Mouse (Mus musculus) cerebellum, postnatal 4 days (tissue): ENCODE data around the gene Tiprl.

ENCODE experiments used
- DNase-seq, 2 experiments: peaks; one replicate each; pipeline ENCODE4 v3.0.0; 2022; ENCODE audit warnings: low spot score in 2 of 2, mixed read lengths in 1 of 2

The Tiprl gene

DNA sequence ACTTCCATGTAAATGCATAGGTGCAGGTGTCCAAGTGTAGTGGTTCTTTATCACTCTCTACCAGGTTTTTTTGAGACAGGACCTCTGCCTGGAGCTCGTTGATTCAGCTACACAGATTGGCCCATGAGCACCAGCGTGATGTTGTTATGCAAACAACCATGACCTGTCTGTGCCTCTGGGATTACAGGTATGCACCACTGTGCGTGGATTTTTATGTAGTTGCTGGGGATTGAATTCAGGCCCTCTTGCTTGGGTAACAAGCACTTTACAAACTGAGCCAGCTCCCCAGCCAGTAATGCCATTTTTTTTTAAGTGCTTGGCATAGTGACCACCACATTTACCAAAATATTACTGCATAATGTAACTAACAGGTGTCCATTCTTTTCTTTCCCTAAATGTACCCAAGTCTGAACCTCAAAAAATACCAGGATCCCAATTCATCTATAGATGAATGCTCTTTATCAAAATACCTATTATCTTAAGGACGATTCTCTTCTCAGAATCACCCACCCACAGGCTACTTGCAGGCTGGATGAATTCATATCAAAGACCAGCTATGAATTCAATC is 35.3 kb downstream of the Tiprl start:
- no peak for DNase-seq

DNA sequence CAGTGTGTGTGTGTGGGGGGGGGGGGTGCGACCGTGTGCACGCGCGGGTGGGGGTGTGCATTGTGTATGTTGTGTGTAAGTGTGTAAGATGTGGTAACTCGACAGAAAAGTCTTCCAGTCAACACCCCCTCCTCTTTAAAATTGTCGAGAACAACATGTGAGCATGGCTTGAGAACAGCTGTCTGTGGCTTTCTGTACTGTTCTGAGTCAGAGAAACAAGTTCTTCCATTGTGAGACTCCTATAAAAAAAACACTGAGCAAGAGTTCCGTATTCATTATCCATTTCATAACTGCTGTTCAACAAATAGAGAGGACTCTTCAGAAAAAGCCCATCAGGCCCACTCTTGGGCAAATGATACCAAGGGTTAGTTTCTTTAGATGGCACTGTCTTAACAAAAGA is 36.0 kb downstream of the Tiprl start:
- no peak for DNase-seq

DNA sequence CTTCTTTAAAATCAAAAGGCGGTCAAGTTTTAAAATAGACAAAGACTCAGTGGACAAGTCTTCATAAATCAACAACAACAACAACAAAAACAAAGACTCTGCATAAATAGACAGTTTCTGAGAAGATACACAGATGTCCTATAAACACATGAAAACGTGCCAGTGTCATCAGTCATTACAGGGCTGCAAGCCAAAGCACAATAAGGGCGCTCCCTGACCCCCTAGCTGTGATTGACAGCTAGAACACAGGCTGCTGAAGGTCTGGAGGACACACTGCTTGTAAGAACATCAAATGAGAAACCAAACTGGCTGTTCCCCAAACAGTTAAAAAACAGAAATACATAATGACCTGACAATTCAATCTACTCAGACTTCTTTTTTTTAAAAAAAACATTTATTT is 37.2 kb downstream of the Tiprl start:
- DNase-seq: no peak

DNA sequence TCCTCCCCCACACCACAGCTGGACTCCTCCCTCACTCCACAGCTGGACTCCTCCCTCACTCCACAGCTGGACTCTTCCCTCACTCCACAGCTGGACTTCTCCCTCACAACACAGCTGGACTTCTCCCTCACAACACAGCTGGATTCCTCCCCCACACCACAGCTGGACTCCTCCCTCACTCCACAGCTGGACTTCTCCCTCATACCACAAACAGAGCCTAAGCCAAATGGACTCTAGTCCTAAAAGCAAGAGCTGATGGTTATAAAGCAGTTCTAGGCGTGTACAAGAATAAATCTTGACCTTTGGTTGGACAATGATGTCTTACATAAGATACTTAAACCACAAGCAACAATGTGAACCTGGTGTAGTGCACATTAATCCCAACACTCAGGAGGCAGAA is 37.8 kb downstream of the Tiprl start:
- DNase-seq: no peak

DNA sequence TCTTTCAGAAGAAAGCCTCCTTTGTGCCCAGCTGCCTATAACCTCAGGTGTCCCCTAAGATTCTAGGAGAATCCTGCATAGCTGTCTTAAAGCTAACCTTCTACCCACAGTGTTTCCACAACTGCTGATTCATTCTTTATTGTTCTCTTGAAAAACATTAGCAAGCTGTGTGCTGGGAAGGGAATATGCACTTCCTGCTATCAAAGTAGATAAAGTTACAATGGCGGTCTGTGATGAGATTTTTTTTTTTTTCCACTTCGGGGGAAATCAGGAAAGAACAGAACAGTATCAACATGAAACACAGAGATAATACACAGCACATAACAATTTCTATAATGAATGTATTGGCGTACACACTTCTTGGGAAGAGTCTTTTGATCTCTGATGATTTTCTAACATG is 38.9 kb downstream of the Tiprl start:
- DNase-seq: no peak

DNA sequence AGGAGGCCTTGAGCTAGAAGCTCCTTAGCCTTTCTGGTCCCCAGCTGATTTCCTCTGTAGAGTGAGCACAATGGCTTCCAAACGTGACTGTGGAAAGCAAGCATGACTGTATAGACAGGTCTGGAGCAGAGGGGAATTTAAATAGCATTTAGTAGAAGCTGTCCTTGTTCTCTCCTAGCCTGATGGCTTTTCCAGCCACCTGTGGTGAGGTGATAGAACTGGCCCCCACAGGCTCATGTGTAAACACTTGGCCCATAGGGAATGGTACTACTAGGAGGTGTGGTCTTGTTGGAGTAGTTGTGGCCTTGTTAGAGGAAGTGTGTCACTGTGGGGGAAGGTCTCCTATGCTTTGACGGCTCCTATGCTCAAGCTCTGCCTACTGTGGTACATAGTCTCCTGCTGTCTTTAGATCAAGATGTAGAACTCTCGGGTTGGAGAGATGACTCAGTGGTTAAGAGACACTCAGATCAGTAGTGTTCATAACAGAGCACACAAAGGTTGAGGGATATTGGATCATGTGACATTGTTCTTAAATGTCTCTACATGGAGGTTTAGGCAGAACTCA is 41.3 kb downstream of the Tiprl start:
- no peak for DNase-seq

DNA sequence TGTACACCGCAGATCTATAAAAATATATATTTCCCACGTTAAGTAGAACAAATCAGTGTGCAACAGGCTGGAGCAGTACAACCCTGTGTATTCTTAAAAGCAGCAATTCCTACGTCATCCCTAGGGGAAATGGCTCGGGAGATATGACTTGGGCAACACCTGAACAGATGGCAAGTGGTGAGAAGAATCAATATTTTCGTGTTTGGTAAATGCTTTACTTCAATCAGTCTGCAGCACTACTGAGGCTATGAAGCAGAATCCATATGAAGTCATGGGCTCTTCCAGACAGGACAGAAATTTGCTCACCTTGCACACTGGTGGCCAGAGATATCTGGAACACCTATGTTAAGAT is 42.2 kb downstream of the Tiprl start:
- no peak for DNase-seq

DNA sequence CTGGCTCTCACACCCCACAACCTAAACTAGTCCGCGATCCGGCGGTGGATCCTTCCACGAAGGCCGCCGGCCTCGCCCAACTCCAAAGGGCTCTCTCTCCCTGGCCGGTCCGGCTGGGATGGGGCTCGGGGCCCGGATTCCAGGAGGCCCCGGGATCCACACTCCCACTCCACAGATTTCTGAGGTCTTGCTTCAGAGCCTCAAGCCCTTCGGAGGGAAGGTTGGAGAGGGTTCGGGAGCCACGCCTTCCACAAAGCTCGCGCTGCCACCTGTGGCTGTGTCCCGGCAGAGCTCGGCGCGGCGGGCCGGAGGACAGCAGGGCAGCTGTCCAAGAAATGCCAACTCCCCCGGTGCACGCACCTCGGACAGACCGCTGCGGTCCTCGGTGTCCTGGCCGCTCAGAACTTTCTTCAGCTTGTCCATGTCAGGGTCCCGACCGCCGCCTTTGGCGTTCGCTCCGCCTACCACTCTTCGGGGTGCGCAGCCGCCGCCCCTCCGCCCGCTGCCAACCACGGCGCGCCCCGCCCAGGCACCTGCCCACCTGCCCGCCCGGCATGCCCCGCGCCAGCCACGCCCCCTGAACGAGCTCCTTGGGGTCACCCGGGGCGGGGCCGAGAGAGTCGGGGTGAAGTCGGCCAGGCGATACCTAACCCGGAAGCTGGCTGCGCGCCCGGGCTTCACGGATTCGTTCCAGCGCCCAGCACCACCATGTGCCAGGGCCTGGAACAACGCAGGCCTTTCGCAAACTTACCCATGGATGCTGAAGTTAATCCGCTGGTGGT is 42.7 kb downstream of the Tiprl start, which contains the start of gene Sft2d2:
TSS of gene Sft2d2 (minus strand) at position 559 of the 782 bp plus-strand sequence.
- DNase-seq: peak; percentile 54 to 84

DNA sequence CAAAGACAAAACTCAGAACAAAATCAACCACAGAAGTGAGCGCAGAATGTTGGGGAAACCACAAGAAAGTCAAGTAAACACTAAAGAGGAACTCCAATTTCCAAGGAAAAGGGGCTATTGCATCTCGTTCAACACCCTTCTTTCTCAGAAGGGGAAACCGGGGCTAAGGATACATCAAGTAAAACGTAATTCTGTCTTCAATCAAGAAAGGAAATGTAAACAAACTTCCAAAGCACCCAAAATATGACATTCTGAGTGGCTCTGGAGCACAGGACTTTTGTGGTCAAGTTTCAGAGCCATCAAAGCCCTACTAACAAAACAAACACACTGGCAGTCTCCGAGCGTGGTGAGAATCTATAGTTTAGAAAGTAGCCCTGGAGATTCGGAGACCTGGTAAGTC is 43.4 kb downstream of the Tiprl start:
- DNase-seq: no peak

DNA sequence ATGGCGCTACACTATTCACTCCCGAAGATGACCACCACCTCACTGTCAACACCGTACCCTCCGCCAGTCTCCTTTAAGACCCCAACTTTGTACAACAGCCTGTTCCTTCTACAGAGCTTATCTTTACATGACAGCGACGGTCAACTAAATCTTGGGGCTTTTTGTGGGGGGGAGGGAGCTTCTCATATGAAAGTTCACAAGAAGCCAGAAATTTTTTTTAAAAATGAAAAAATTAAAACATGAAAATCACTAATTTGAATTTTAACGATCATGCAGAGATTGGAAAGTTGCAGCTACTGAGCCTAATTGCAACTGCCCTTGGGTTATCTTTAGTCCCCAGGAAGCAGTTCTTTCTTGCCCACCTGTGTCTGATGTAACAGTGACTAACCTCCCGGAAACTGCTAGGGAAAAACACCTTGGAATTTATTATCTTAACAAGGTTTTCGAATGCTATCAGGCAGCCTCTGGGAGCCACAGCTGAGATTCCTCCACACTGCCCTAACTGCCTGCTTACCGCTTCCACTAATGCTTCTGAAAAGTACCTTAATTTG is 44.0 kb downstream of the Tiprl start:
- DNase-seq: no peak

DNA sequence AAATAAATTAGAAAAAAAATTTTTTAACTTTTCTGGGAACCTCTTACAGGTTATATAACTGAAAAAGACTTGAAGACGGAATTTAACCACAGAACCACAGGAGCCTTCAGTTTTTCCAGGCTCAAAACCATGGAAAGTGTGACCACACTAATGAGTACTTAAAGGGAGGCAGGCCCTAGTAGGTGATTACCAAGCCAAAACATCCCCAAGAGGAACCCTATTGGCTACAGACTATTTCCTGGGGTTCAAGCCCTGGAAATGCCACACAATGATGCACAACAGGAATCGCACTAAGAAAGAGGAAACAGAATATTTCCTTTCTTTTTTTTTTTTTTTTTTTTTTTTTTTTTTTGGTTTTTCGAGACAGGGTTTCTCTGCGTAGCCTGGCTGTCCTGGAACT is 44.7 kb downstream of the Tiprl start:
- no peak for DNase-seq

DNA sequence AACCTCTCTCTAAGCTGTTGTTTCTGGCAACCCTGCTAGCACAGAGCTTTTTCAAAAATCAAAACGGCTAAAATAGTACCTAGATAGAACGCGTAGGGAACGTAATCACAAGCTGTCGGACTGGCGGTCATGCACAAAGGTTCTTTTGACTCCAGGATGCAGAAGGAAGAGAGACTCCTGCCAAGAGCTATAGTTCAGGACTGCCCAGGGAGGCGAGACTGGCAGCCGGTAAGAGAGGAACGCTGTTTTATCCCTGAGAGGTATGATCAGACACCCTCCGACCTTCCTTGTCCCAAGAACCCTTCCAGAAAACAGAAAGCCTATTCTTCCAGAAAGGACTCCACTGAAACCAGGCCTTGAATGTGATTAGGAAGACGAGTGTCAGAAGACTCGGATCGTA is 45.2 kb downstream of the Tiprl start:
- DNase-seq: no peak

DNA sequence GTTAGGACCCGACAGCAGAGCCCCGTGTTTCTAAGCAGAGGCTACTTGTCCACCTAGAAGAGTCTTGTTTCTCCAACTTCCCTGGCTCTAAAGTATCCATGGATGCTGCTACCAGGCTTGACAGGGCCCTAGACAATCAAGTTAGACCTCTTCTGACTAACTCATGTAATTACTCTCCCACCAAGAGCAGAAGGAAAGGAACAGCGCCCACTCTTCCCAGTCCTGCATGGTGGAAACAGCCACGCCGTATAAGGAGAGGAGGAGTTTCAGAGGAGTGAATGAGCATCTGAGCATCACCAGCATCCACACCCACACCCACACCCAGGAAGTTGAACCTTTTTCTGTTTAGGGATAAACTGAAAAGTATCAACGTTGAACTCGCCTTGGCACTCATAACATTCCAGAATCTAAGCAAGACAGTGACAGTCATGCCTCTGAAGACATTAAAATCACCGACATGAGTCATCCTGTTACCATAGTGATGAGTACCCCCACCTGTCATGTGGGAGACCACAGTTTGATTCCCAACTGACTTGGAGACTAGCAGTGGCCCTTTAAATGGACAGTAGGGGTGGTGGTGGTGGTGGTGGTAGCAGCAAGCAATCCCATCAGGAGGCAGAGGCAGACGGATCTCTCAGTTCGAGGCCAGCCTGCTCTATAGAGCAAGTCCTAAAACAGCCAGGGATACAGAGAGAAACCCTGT is 46.1 kb downstream of the Tiprl start:
- DNase-seq: no peak

DNA sequence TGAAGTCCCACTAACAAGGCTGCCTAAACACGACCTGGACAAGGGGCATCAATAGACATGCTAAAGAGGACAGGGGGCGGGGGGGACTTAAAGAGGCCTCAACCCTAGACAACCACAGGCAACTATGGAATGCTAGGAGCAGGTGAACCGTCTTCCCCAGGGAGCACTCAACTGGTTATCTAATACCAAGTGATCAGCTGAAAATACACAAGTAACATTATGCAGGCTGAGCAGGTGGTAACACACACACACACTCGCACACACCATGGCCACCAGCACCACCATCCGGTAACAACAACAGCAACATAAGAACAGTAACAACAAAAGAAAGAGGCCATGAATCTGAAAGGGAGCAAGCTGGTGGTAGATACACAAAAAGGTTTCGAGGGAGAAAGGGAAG is 46.7 kb downstream of the Tiprl start:
- no peak for DNase-seq

DNA sequence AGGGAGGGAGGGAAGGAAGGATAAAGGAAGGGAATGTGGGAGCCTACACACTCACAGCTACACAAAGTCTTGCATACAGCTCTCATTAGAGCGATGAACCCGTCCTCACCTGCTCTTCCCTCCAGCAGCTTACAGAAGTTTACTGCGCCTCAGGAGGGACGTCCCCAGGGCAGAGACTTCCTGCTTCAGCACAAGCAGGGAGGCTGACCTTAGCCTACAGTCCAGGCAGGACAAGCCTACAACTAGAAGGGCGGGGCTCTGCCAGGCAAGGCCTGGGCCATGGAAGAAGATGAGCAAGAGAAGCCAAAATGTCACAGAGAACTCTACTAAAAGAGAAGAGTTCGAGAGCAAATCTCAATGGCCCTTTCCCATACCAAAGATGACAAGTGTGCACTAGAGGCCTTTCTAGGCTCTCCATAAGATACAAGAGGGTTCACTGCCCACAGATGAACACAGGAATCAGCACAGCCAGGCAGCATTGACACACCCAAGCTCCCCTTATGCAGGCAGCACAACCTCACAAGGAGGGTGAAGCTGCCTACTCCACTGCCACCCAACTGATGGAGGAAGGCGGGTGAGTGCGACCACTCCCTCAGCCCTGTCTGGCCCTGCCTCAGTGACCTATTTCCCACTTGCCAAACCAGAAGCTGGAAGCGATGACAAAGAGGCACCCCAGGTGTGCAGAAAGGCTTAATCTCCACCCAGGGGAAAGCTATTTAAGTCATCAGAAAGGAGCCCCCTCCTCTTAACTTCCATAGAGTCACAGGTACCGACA is 47.8 kb downstream of the Tiprl start:
- DNase-seq: no peak

DNA sequence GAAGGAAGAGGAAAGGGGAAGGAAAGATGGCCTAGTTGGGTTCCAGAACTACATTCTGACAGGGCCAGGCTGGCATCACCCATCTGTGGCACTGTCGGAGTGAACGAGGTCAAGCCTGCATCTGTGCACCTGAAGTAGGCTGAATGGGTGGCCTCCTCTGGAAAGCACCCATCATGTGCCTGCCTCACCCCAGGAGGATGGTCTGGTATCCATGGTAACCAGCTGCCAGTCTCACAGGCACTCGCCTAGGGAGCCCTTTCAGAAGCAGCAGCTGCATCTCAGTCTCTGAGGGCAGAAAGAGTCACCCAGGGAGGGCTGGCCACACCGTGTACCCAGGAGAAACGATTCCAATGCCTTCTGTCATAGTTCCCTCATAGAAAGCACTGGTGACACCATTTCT is 49.4 kb downstream of the Tiprl start:
- DNase-seq: no peak

DNA sequence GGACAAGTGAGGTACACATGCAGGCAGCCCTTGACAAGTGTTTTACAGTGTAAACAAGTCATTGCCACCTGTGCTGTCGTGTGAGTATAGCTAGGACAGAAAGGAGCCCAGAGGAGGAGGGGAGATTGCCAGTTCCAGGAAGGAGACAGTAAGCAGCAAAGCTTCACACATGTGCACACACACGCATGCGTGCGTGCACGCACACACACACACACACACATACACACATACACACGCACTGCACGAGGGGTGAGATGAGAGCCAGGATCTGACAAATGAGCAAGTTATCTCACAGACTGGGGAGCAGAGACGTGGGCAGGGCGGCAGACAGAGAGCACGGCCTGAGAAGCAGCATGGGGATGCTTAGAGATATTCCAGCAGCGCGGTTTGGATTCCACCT is 50.3 kb downstream of the Tiprl start:
- DNase-seq: no peak

DNA sequence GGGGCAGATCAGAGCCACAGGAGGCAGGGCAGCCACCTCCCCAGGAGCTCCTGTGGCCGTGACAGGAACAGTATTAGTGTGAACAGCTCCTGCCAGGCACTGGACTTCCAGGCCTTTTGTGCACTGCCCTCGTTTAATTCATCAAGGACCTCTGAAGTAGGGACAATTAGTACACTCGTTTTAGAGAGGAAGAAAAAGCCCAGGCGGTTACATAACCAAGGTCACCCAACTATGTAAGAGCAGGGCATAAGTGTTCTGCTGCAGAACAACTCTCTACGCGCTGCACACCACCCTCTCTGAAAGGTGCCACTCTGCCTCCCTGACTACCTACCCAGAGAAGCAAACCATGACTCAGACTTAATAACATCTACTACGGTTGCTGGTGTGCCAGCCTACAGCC is 51.7 kb downstream of the Tiprl start:
- DNase-seq: no peak

DNA sequence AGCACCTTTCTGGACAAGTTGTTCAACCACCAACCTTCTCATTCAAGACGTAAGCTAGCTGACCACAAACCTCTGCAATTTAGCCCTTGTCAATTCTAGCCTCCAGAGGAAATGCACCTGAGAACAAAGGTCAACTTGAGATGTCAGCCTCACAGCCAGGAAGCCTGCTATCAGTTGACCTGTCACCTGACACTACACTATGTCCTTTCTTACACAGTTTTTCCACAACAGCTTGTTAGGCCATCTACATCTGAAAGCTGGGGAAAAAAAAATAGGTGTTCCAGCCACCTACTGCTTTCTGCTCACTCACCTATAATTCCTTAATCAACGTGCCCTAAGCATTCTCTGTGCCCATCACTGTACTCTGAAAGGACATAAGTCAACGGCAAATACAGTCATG is 52.6 kb downstream of the Tiprl start:
- DNase-seq: no peak

DNA sequence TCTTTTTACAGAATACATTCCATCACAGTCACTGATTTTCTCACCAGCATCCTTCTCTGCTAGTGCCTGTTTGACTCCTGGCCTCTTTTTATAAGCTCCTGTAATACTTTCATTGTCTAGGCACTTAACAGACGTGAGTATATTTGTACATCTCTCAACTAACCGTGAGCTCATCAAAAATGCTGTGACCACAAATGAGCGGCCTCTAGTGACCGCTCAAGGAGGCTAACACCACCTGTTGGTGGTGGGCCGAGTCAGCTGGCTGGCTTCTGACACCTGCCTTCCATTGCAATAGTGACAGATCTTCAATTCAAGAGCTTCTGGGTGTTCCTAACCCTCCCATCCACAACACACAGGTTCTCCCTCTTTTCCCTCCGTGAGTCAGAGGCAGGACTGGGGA is 53.4 kb downstream of the Tiprl start:
- no peak for DNase-seq

DNA sequence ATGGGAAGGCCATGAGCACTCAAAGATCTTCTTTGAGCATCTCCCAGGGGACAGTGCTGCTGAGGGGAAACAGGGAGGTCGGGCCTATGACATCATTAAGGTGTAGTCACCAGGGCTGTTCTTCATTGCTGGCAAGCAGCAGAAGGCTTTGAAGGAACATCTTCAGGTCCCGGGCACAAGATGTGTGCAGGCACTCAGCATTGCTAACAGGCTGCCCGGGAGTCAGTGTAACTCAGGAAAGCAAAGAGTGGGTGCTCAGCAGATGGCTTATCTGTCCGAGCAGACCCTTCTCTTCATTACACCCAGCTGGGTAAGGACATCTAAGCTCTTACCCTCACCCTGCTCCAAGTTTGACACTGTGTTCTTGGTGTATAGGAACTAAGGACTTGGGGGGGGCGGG is 57.5 kb downstream of the Tiprl start:
- no peak for DNase-seq

DNA sequence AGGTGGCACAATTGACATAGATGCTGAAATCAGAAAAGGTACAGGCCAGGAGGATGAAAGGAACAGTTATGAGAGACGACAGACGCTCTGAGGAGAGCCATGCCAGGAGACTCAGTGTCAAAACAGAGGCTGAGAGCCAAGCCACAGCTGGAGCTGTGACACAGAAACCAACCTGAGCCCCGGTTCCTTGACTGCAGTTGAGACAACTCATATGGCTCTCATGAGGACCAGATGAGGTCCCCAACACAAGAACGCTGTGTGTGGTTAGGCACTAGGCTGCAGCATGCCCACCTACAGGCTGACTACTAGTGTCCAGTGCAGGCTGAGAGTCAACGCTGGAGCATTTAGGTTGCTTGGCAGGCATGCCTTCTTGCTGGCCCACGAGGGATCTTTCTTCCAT is 58.7 kb downstream of the Tiprl start:
- no peak for DNase-seq
